Mouse (Mus musculus) stomach, embryonic 14.5 days (tissue): Measurements from ENCODE around the gene Ankrd6. TPM values are rescaled to one million over a fixed set of nuclear protein-coding genes. Genes with fewer than 3 reads are reported as not detected.

Source experiments
- ATAC-seq: fragments of 200-750 bp; cut with Nextera tagmentation; 2 replicates; pipeline ENCODE4 v1.8.0; 2017; ENCODE audit warnings: low read depth, moderate TSS enrichment; ENCODE audit not compliant: insufficient number of reproducible peaks, insufficient read depth, low FRiP score
- H3K27ac ChIP-seq: fragments of 300-500 bp; sonication (generic); 2 replicates; pipeline ENCODE4 v1.5.1; 2014; ENCODE audit warnings: mild to moderate bottlenecking, low read length, moderate library complexity, mixed read lengths
- H3K27me3 ChIP-seq: fragments of 300-500 bp; sonication (generic); 2 replicates; pipeline ENCODE4 v1.6.1; 2014; ENCODE audit warnings: low read length, control low read depth, mixed read lengths; ENCODE audit not compliant: control insufficient read depth, insufficient read depth
- H3K36me3 ChIP-seq: fragments of 300-500 bp; sonication (generic); 2 replicates; pipeline ENCODE4 v1.6.1; 2014; ENCODE audit warnings: mild to moderate bottlenecking, control low read depth, low read length, moderate library complexity, mixed read lengths; ENCODE audit not compliant: control insufficient read depth, insufficient read depth
- H3K4me1 ChIP-seq: fragments of 300-500 bp; sonication (generic); 2 replicates; pipeline ENCODE4 v1.6.1; 2014; ENCODE audit warnings: low read length, control low read depth, mixed read lengths; ENCODE audit not compliant: control insufficient read depth, insufficient read depth
- H3K4me2 ChIP-seq: fragments of 300-500 bp; sonication (generic); replicated peaks from 2 replicates; pipeline ENCODE4 v1.6.1; 2014; ENCODE audit warnings: low read depth, low read length, control low read depth
- H3K4me3 ChIP-seq: fragments of 300-500 bp; sonication (generic); 2 replicates; pipeline ENCODE4 v1.5.1; 2014; ENCODE audit warnings: low read depth, low read length, control low read depth
- H3K9ac ChIP-seq: fragments of 300-500 bp; sonication (generic); replicated peaks from 2 replicates; pipeline ENCODE4 v1.6.1; 2014; ENCODE audit warnings: low read depth, mild to moderate bottlenecking, control low read depth, low read length, moderate library complexity, mixed read lengths
- H3K9me3 ChIP-seq: fragments of 300-500 bp; sonication (generic); 2 replicates; pipeline ENCODE4 v1.6.1; 2016; ENCODE audit warnings: low read depth, low read length, control low read depth; ENCODE audit not compliant: control insufficient read depth
- WGBS: fragments of 180-500 bp; shearing (Covaris S2); extraction: QIAGEN DNeasy Blood & Tissue Kit; methylation state at CpG from one replicate; pipeline ENCODE4 v1.1.7; 2014; 5-methylcytosine and 5-hydroxymethylcytosine counted together
- polyA plus RNA-seq: library from polyadenylated mRNA; unstranded; fragments of >200 nt; fragmentation: Nextera tagmentation; extraction: Ambion mirVana; gene quantifications from 2 replicates; pipeline ENCODE4 v1.2.1, GENCODE M21; 2014

The Ankrd6 gene
- polyA plus RNA-seq, 1 experiment from 2014 or later: 6.9 TPM

- H3K4me2 ChIP-seq: no peak overlapping the region
- 83% methylated on average over 6 of the region's 6 CpGs for WGBS
- no peaks in the 10 kb centered on the region for H3K9me3 ChIP-seq
- no peak overlapping the region for H3K27ac ChIP-seq
- H3K4me1 ChIP-seq: no peaks in the 10 kb centered on the region
- no peak overlapping the region for H3K4me3 ChIP-seq
- ATAC-seq: no peak
- H3K9ac ChIP-seq: no peak overlapping the region
- H3K27me3 ChIP-seq: no peaks in the 10 kb centered on the region
- H3K36me3 ChIP-seq: no peaks in the 10 kb centered on the region
Measured at GRCm38 (mm10) chr4:32867460-32867859, 83.2 kb downstream of the Ankrd6 start.

DNA sequence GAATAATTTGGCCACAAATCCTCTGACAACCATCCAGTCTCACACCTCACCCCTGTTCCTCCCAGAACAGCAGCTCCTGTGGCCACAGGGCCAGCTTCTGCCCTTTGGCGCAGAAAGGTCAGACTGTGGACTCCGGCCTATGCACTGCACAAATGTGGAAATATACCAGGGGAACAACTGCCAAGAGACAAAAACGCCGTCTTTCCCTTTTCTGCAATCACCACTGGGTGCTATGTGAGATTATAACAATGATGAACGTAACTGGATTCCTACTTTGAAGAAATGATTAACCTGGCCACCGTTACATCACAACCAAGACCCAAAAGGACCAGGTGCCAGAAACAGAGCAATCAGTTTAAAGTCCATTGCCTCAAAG, 85.8 kb downstream of the Ankrd6 start:
- Histone ChIP-seq H3K9me3 (no peaks in the 10 kb centered on the region), H3K4me3 (no peak overlapping the region), H3K9ac (no peak overlapping the region), H3K27ac (no peak overlapping the region), H3K4me2 (no peak overlapping the region), H3K4me1 (no peaks in the 10 kb centered on the region), H3K36me3 (no peaks in the 10 kb centered on the region), H3K27me3 (no peaks in the 10 kb centered on the region)
- WGBS: 87% methylated on average over 6 of the region's 6 CpGs
- no peak for ATAC-seq

DNA sequence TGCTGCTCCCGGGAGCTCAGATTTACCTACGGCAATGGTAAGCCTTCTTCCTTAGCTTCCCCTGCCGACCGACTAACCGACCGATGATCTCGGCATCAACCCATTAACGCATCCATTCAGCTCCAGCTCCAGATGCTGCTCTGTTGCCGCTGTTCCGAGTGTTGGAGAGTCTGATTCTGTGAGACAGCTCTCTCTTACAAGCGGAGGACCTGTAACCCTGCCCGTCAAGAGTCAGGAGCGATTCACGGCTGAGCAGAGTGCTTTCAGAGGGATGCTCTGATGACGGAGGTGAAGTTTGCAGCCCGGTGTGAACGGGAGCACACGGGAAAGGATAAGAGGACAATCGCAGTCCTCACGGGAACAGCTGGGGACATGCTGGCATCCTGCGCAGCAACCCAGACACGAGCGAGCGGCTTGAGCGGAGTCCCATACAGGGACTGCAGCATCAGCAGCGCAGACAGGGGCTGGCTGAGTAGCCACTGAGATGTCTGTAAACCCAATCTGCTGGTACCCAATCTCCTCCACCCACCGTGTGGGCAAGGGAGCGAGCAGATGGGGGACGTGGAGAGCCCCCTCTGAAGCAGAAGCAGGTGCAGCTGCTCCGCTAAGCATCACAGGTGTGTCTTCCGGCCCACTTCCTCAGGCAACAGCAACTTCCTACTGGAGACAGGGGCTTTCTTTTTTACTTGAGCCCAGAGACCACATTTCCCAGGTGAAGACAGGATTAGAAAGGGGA, 86.3 kb downstream of the Ankrd6 start:
- no peaks in the 10 kb centered on the region for H3K4me1 ChIP-seq
- no peak overlapping the region for H3K27ac ChIP-seq
- H3K36me3 ChIP-seq: no peaks in the 10 kb centered on the region
- H3K4me2 ChIP-seq: 0 out of 2 replicates have a peak overlapping the region, but pooled peaks have one; percentile 2
- H3K27me3 ChIP-seq: no peaks in the 10 kb centered on the region
- H3K9me3 ChIP-seq: no peaks in the 10 kb centered on the region
- WGBS: 56% methylated on average over 31 of the region's 31 CpGs
- no peak for ATAC-seq
- no peak overlapping the region for H3K4me3 ChIP-seq
- no peak overlapping the region for H3K9ac ChIP-seq

DNA sequence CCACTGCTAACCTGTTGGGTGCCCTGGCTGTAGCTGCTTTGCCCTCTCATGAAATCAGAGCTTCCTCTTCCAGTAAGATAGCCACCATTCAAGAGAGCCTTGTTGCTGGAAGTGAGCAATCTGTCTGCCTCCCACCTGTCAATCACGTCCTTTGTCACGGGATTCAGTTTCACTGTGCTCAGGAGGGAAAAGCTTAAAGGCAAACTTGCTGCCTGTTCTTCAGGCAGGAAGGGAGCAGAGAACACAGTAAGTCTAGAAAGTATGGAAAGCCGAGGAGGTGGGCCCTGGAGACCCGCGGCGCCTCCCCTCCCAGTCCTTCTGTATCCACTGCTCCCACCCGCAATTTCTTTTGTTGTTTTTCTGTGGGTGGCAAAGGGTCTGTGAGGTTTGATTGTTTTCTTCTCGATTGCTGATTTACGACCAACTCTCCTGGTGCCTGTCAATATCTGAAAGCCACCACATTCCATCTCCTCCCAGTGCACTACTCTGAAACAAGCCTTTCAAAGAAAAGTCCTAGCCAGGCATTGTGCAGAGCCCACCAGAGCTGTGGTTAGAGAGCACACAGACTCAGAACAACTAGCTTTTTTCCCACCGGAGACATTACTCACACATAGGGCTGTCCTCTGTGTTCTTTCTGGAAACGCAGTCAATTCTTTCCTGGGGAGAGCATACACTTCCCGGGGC, 87.1 kb downstream of the Ankrd6 start:
- ATAC-seq: no peak
- Histone ChIP-seq H3K4me2 (0 out of 2 replicates have a peak overlapping the region, but pooled peaks have one; percentile 2), H3K36me3 (no peaks in the 10 kb centered on the region), H3K9me3 (no peaks in the 10 kb centered on the region), H3K27ac (no peak overlapping the region), H3K27me3 (no peaks in the 10 kb centered on the region), H3K4me1 (no peaks in the 10 kb centered on the region), H3K4me3 (no peak overlapping the region), H3K9ac (no peak overlapping the region)
- WGBS: 31% methylated on average over 12 of the region's 12 CpGs

DNA sequence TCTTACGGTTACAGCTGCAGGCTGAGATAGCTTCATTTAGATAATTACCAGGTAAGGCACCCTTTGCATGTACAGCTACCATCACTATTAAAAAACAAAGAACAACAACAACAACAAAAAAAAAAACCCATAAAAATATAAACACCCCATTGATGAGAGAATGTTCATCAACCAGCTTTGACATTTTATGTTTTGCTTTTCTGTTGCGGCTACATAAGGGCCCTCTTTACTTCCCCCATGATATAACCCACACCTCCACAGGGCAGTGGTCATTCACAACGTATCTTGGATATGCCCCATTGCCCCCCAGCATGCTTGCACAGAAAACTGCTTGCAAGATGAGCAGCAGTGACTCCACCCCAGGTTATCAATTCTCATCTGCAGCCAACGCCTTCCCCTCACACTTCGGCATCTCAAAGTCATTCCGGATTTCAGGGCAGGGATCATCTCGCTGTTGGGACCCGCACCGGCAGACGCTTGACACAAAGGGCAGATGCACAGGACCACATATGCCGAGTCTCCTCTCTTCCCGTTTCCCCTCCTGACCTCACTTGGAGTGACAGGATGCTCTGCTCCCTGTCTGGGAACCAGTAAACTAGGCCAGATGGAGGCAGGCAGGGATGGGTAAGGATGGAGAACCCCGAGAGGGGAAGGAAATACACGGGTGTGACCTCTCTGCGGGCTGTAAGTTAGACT, 87.7 kb downstream of the Ankrd6 start:
- no peak overlapping the region for H3K27ac ChIP-seq
- H3K9me3 ChIP-seq: no peaks in the 10 kb centered on the region
- H3K4me2 ChIP-seq: no peak overlapping the region
- H3K9ac ChIP-seq: no peak overlapping the region
- H3K36me3 ChIP-seq: no peaks in the 10 kb centered on the region
- H3K27me3 ChIP-seq: no peaks in the 10 kb centered on the region
- H3K4me1 ChIP-seq: no peaks in the 10 kb centered on the region
- no peak overlapping the region for H3K4me3 ChIP-seq
- no peak for ATAC-seq
- 48% methylated on average over 15 of the region's 15 CpGs for WGBS

GRCm38 (mm10) chr4:32862011-32862750, 88.5 kb downstream of the Ankrd6 start:
- Histone ChIP-seq H3K27ac (no peak overlapping the region), H3K9ac (no peak overlapping the region), H3K4me3 (no peak overlapping the region), H3K4me2 (no peak overlapping the region), H3K27me3 (no peaks in the 10 kb centered on the region), H3K9me3 (no peaks in the 10 kb centered on the region), H3K4me1 (no peaks in the 10 kb centered on the region), H3K36me3 (no peaks in the 10 kb centered on the region)
- WGBS: 61% methylated on average over 15 of the region's 15 CpGs
- ATAC-seq: peak; percentile 63; the same call in 1 of the 2 replicates

- no peak overlapping the region for H3K4me3 ChIP-seq
- 71% methylated on average over 18 of the region's 18 CpGs for WGBS
- H3K27me3 ChIP-seq: no peaks in the 10 kb centered on the region
- no peaks in the 10 kb centered on the region for H3K4me1 ChIP-seq
- ATAC-seq: no peak
- no peak overlapping the region for H3K27ac ChIP-seq
- H3K9me3 ChIP-seq: no peaks in the 10 kb centered on the region
- H3K4me2 ChIP-seq: no peak overlapping the region
- no peaks in the 10 kb centered on the region for H3K36me3 ChIP-seq
- H3K9ac ChIP-seq: no peak overlapping the region
Measured at GRCm38 (mm10) chr4:32860184-32860965, 90.3 kb downstream of the Ankrd6 start.
